Mouse (Mus musculus) midbrain, embryonic 14.5 days (tissue): ENCODE measurements around the gene Mcu. TPM values are rescaled to one million over a fixed set of nuclear protein-coding genes. Genes with fewer than 3 reads are reported as not detected.

Experiments
- ATAC-seq: fragments of 200-750 bp; cut with Nextera tagmentation; 2 replicates; pipeline ENCODE4 v1.8.0; 2017; ENCODE audit warnings: moderate number of reproducible peaks, moderate library complexity; ENCODE audit not compliant: low FRiP score, low TSS enrichment
- DNase-seq: peaks from one replicate; pipeline ENCODE4 v3.0.0-alpha.2; 2015
- H3K27ac ChIP-seq: fragments of 300-500 bp; sonication (generic); replicated peaks from 2 replicates; pipeline ENCODE4 v1.5.1; 2014; ENCODE audit warnings: mild to moderate bottlenecking, low read depth, low read length, moderate library complexity
- H3K27me3 ChIP-seq: fragments of 300-500 bp; sonication (generic); 2 replicates; pipeline ENCODE4 v1.6.1; 2014; ENCODE audit warnings: low read length, control low read depth, mixed read lengths; ENCODE audit not compliant: control insufficient read depth, insufficient read depth
- H3K36me3 ChIP-seq: fragments of 300-500 bp; sonication (generic); 2 replicates; pipeline ENCODE4 v1.6.1; 2014; ENCODE audit warnings: low read length, control low read depth; ENCODE audit not compliant: control insufficient read depth, insufficient read depth
- H3K4me1 ChIP-seq: fragments of 300-500 bp; sonication (generic); 2 replicates; pipeline ENCODE4 v1.6.1; 2014; ENCODE audit warnings: mild to moderate bottlenecking, antibody characterized with exemption, low read length, control low read depth; ENCODE audit not compliant: control insufficient read depth, insufficient read depth
- H3K4me2 ChIP-seq: fragments of 300-500 bp; sonication (generic); 2 replicates; pipeline ENCODE4 v1.6.1; 2014; ENCODE audit warnings: mild to moderate bottlenecking, low read length, moderate library complexity
- H3K4me3 ChIP-seq: fragments of 300-500 bp; sonication (generic); replicated peaks from 2 replicates; pipeline ENCODE4 v1.5.1; 2014; ENCODE audit warnings: low read depth, low read length
- H3K9ac ChIP-seq: fragments of 300-500 bp; sonication (generic); replicated peaks from 2 replicates; pipeline ENCODE4 v1.6.1; 2014; ENCODE audit warnings: mild to moderate bottlenecking, low read length, moderate library complexity
- H3K9me3 ChIP-seq: fragments of 300-500 bp; sonication (generic); 2 replicates; pipeline ENCODE4 v1.6.1; 2016; ENCODE audit warnings: low read length, control low read depth, mixed read lengths; ENCODE audit not compliant: control insufficient read depth
- WGBS: fragments of 180-500 bp; shearing (Covaris S2); extraction: QIAGEN DNeasy Blood & Tissue Kit; methylation state at CpG from one replicate; pipeline ENCODE4 v1.1.7; 2014; 5-methylcytosine and 5-hydroxymethylcytosine counted together
- polyA plus RNA-seq: library from polyadenylated mRNA; unstranded; fragments of >200 nt; fragmentation: Nextera tagmentation; extraction: Ambion mirVana; gene quantifications from 2 replicates; pipeline ENCODE4 v1.2.1, GENCODE M21; 2014

Mcu gene
- polyA plus RNA-seq, 1 experiment from 2014 or later: 24.7 TPM

DNA sequence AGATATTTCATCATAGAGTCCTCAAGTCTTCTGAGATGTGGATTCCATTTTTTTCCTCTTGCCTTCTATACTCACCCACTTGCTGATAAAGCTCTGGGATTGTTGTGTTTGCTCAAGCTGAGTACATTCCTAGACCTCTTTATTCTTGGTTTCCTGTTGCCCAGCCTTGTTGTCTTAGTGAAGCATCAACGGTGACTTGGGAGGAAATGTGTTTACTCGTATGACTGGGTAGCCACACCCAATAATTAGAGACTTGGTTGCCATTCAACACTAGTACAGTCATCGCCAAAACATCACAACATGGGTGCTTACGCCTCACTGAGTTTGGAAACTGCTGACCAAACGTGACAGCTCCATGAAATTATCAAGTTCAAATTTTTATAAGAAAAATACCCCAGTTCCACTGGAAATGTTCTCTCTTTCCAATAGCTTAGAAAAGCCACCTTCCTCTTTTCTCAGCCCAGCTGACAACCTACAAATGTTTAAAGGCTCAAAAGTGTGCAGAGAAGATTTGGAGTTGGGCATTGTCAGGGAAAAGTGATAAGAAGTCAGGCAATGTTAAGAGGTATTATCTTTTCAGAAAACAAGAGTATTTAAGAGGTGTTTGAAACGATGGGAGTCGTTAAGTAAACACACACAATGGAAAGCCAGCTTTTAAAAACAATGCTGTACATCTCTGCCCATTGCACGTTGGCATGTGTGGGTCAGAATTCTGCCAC is 26.3 kb upstream of the Mcu start:
- Histone ChIP-seq H3K4me2 (no peak overlapping the region), H3K27me3 (no peaks in the 10 kb centered on the region; the same call in 1 of the 2 replicates), H3K4me1 (no peaks in the 10 kb centered on the region), H3K9me3 (no peaks in the 10 kb centered on the region), H3K9ac (no peak overlapping the region), H3K4me3 (no peak overlapping the region), H3K36me3 (no peaks in the 10 kb centered on the region), H3K27ac (no peak overlapping the region)
- ATAC-seq: no peak
- no peak for DNase-seq
- WGBS: 87% methylated on average over 8 of the region's 8 CpGs

DNA sequence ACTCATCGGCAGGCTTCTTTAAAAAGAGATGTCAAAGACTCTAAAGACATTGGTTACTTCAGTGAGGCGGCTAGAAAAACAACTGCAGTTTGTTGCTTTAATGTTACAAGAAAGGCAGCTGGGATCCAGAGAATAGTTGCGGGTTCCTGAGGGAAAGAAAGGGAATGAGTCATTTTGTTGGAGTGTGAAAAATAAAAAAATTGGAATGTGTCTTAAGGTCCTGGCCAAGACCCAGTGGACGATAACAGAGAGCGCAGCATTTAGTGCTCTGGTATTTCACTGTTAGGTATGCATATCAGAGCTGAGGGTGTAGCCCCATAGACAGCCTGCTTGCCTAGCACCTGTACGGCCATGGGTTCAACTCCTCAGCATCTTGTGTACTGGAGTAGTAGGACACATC is 22.1 kb upstream of the Mcu start:
- ATAC-seq: no peak

DNA sequence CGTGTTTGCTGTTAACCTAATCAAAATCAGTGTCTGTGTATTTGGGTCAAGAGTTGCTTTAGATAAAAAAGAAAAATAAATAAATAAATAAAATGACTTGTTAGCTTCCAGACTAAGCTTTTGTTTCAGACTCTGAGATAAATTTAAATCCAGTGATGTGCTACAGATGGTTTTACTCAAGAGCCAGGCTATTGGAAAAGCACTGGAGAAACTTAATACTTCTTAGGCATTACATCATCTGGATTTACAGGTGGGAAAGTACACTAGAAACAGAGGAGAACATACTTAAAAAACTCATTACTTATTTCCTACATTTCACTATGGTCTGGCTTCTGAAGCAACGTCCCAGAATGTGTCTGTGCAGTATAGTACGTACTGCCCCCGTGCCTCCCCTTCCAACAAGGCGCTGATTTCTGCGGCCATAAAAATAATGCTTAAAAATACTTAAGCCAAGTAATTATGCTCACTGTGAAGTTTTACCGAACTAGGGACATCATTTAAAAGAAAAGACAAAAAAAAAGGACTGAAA is 21.2 kb upstream of the Mcu start:
- H3K27ac ChIP-seq: no peak overlapping the region
- 83% methylated on average over 7 of the region's 7 CpGs for WGBS
- H3K4me3 ChIP-seq: no peak overlapping the region
- H3K9ac ChIP-seq: no peak overlapping the region
- H3K36me3 ChIP-seq: no peaks in the 10 kb centered on the region
- DNase-seq (no peak), ATAC-seq (no peak)
- no peak overlapping the region for H3K4me2 ChIP-seq
- H3K9me3 ChIP-seq: no peaks in the 10 kb centered on the region; the same call in 1 of the 2 replicates
- H3K27me3 ChIP-seq: no peaks in the 10 kb centered on the region; the same call in 1 of the 2 replicates
- no peaks in the 10 kb centered on the region for H3K4me1 ChIP-seq

More for the DNA sequence above, 22.1 kb upstream of the Mcu start:
- Histone ChIP-seq H3K27me3 (no peaks in the 10 kb centered on the region; the same call in 1 of the 2 replicates), H3K4me2 (no peak overlapping the region), H3K27ac (no peak overlapping the region), H3K4me1 (no peaks in the 10 kb centered on the region), H3K4me3 (no peak overlapping the region), H3K9me3 (no peaks in the 10 kb centered on the region; the same call in 1 of the 2 replicates), H3K36me3 (no peaks in the 10 kb centered on the region), H3K9ac (no peak overlapping the region)
- 64% methylated on average over 6 of the region's 6 CpGs for WGBS
- DNase-seq: no peak

DNA sequence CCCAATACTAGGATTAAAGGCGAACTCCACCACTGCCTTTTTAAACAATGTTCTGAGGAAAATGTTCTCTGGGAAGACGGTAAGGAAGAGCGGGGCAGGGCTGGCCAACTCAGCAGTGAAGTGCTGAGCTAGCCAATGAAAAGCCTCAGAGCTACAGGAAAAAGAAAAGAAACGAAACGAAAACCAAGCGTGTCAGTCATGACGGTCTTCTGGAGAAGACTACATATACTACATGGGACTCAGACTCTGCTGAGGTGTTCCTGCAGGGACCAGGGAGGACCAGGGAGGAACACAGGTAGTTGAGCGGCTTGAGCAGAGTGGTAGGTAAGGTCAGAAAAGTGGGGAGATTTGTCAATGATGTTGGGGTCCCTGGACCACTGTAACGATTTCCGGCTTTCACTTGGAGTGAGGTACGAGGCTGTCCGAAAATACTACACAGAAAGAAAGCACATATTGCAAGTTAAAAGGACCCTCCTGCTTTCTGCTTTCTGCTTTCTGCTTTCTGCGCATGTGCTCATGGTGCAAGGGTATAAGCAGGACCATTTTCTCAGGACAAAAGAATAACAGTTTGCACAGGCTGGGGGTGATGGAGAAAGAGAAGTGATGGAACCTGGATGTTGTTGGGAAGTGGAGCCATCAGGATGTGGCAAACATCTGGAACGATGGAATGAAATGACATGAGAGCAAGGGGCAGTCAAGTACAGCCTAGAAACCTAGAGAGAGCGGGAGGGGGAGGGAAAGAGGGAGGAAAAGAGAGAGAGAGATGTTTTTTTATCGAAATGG is 20.4 kb upstream of the Mcu start:
- ATAC-seq: no peak
- Histone ChIP-seq H3K36me3 (no peaks in the 10 kb centered on the region), H3K9ac (no peak overlapping the region), H3K27ac (no peak overlapping the region), H3K4me1 (no peaks in the 10 kb centered on the region), H3K9me3 (no peaks in the 10 kb centered on the region; the same call in 1 of the 2 replicates), H3K4me2 (no peak overlapping the region), H3K27me3 (no peaks in the 10 kb centered on the region; the same call in 1 of the 2 replicates), H3K4me3 (no peak overlapping the region)
- 75% methylated on average over 16 of the region's 16 CpGs for WGBS
- no peak for DNase-seq

DNA sequence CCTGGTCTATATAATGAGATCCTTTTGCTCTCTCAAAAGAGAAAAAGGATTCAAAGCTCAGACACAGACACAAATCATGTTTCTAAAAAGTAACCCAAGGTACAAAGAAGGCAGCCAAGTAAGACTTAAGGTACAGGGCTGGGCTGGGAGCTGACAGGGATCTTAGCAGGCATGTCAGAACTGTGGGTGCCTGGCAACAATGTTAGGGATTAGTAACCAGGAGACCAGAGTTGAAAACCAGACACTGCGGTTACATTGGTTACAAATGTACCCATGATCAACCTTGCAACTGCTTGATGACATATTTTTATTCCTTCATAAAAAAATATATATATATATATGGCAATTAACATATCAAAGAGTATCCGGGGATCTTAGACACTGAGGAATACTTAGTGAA is 19.6 kb upstream of the Mcu start:
- WGBS: 26% methylated on average over 2 of the region's 2 CpGs
- Histone ChIP-seq H3K9me3 (no peaks in the 10 kb centered on the region; the same call in 1 of the 2 replicates), H3K4me2 (no peak overlapping the region), H3K27ac (no peak overlapping the region), H3K4me1 (no peaks in the 10 kb centered on the region), H3K4me3 (no peak overlapping the region), H3K27me3 (no peaks in the 10 kb centered on the region; the same call in 1 of the 2 replicates), H3K9ac (no peak overlapping the region), H3K36me3 (no peaks in the 10 kb centered on the region)
- ATAC-seq (no peak), DNase-seq (peak; percentile 52)

DNA sequence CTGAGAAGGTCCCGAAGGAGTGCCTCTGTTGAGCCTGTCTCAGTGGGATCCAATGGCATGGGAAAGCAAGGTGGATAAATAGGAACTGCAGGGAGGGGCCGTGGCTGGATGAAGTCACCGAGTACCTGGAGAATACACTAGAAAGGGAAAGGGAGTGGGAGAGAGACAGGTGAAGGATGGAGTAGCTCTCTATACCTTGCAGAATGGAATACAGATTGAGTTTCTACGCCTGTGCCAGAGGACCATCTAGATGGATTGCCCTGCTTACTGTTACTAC is 13.0 kb upstream of the Mcu start:
- WGBS: 73% methylated on average over 4 of the region's 4 CpGs
- ATAC-seq (no peak), DNase-seq (no peak)
- H3K9ac ChIP-seq: no peak overlapping the region
- no peaks in the 10 kb centered on the region for H3K27me3 ChIP-seq
- no peak overlapping the region for H3K4me2 ChIP-seq
- H3K4me1 ChIP-seq: 0 out of 2 replicates have a peak, but pooled peaks cover 5% of the 10 kb centered on the region
- no peaks in the 10 kb centered on the region for H3K9me3 ChIP-seq
- H3K4me3 ChIP-seq: no peak overlapping the region
- H3K36me3 ChIP-seq: no peaks in the 10 kb centered on the region
- H3K27ac ChIP-seq: no peak overlapping the region

DNA sequence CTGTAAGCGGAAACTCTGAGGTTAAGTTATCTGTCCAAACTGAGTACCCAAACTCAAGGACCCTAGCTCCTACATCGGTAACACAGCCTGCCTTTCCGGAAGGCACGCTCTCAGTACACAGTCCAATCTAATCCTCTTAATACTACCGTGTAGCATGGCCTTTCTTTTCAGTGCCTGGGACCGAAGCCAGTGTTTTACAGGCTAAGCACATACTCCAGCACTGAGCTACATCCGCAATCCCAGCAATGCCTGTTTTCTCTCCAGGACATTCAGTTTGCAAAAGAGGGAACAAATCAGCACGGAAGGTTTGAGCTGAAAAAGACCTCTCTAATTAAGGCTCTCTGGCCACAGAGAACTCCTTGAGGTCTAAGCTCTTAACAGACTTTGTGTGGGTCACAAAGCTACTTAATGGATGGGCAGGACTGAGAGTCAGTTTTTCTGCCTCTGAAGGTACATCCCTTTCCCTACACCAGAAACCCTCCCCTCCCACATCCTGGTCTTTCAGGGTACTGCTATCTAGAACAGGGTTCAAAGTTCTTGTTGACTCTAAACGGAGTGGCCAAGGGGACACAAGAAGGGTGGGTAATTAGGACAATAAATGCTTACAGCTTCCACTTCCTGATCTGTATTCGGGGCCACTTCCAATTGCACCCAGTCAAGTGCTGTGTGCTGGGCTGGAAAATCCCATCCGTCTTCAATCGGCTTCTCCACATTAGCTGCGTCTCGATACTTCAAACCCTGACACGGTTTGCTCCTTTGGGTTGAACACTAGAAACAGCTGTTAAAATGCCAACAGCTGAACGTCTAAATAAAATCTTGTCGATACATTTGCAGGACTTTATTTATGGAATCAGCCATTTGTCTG is 12.4 kb upstream of the Mcu start:
- ATAC-seq: 0 out of 2 replicates have a peak, but pooled peaks have one; percentile 48
- 40% methylated on average over 17 of the region's 17 CpGs for WGBS
- peak; percentile 69 for DNase-seq

DNA sequence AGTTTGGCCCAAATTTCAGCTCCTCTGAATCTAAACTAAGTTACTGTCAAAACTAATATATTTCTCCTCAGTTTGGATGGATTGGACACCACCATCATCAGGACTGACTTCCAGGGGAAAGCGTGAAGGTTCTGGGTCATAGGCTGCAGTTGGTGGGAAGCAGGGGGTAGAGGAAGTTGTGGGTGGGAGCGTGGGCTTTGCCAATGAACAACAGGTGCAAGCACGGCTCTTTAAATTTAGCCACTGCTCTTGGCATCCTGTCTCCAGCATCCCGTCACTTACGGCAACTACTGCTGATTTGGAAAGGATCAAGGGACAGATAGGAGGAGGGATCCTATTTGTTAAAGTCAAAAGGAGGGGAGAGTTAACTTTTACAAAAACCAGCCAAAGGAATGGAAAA is 7.0 kb upstream of the Mcu start:
- H3K4me3 ChIP-seq: no peak overlapping the region
- no peak for DNase-seq
- no peaks in the 10 kb centered on the region for H3K4me1 ChIP-seq
- H3K9me3 ChIP-seq: no peaks in the 10 kb centered on the region
- 79% methylated on average over 5 of the region's 5 CpGs for WGBS
- no peaks in the 10 kb centered on the region for H3K36me3 ChIP-seq
- no peaks in the 10 kb centered on the region for H3K27me3 ChIP-seq
- ATAC-seq: no peak
- H3K27ac ChIP-seq: no peak overlapping the region
- H3K9ac ChIP-seq: no peak overlapping the region
- H3K4me2 ChIP-seq: no peak overlapping the region

More for the DNA sequence above, 12.4 kb upstream of the Mcu start:
- Histone ChIP-seq H3K27ac (no peak overlapping the region), H3K9ac (no peak overlapping the region), H3K4me3 (no peak overlapping the region), H3K27me3 (no peaks in the 10 kb centered on the region), H3K36me3 (no peaks in the 10 kb centered on the region), H3K9me3 (no peaks in the 10 kb centered on the region), H3K4me1 (0 out of 2 replicates have a peak, but pooled peaks cover 5% of the 10 kb centered on the region), H3K4me2 (no peak overlapping the region)
